Mouse (Mus musculus): ENCODE measurements around the gene Clspn.

GRCm38 (mm10) chr4:126542838-126543237 lies 13.9 kb upstream of the Clspn start:
- no peak for TF ChIP-seq CTCF (IDR thresholded peaks at IDR 0.05; ENCODE audit: low read depth)
- no peak for TF ChIP-seq EP300 (IDR thresholded peaks at IDR 0.05; ENCODE audit: low read depth)
